Mouse (Mus musculus): Measurements from ENCODE around the gene Vcp.

DNA sequence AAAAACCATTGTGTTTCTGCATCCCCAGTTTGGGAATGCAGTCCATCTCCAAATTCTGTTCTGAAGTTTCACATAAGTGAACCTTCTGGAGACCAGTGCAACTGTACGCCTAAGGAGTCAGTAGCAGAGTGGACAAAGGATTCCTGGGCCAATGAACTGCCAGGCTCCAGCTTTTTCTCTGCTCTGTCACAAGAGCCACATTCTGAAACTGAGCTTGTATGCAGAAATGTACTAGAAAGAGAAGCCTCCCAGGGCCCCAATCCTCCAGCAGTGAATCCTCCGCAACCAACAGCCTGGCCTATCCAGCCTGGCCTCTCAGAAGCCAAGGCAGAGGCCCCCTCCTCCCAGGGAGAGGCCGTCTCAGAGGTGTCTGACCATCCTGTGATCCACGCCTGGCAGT is 27.4 kb downstream of the Vcp start:
- no peak for TF ChIP-seq CTCF (conservative IDR thresholded peaks at IDR 0.05; ENCODE audit: insufficient read depth, insufficient read length, low read depth, low read length)
- no peak for TF ChIP-seq POLR2A (IDR thresholded peaks at IDR 0.05; ENCODE audit: low read depth, low read length)
